Mouse (Mus musculus) bone marrow macrophage, adult 2 months (primary cell): ENCODE measurements at regions not wholly inside any gene's neighbourhood (a gene's known extent, or its start where the extent isn't known, plus 50 kb on each side); places are given as distances from the start of the nearest gene placed in this dataset.

Experiments
- CTCF ChIP-seq: IDR thresholded peaks from 2 replicates; pipeline ENCODE4 v1.5.1; 2012; ENCODE audit warnings: low read depth, mild to moderate bottlenecking, low read length, moderate library complexity
- POLR2A ChIP-seq: IDR thresholded peaks from 2 replicates; pipeline ENCODE4 v1.6.1; 2012; ENCODE audit warnings: mild to moderate bottlenecking, low read depth, low read length, borderline replicate concordance

GRCm38 (mm10) chr14:14634021-14634420 is 68.1 kb upstream of the Slc4a7 start:
- TF ChIP-seq CTCF, result no peak
- no peak for TF ChIP-seq POLR2A
